Mouse (Mus musculus): ENCODE measurements around the gene Rab12. TPM values are rescaled to one million over a fixed set of nuclear protein-coding genes. Genes with fewer than 3 reads are reported as not detected.

Gene Rab12
- total and polyA plus RNA-seq, 2 experiments from 2014 or later: 69.3 to 88.6 TPM

DNA sequence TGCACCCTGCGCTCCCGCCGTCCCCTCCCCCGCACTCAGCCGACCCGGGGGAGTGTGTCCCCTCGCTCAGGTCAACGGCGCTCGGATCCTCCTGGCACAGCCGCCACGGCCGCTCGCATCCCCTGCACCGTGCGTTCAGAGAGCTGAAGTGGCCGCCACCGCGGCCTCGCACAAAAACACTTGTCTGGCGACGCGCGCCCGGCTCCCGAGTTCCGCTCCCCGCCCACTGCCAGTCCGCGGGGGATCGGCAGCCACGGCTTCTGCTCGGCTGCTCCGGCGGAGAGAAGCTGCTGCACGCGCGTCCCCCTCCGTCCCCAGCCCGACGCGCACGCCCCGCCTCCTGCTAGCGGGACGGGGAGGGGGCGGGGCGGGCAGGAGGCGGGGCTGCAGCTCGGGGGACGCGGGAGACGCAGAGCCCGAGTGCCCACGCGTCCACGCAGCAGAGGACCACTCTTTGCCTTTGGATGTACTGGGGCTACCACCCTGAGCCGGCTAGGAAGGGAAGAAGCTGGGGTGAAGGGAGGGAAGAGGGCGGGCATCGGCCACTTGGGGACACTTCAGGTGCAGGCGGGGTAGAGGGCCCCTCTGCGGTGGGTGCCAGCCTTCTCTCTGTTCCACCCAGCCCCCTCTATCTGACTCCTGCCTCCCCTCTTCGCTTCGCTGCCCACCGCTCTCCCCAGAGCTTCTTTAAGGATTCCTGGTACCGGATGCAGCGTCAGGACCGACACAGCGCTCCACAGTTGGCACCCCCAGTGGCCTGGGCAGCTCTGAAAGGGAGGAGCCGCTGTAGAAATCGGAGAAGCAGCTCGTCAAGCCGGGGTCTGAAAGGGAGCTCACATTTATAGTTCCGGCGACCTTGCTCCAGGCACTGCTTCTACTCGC lies 69.8 kb downstream of the Rab12 start, which contains the start of gene Mtcl1:
TSS of gene Mtcl1 (minus strand) at position 291 of the 882 bp plus-strand sequence.
- peak within 1 kb of the TSS; percentile 88 for H3K27ac ChIP-seq
- H3K4me1 ChIP-seq (ENCODE audit: insufficient read depth, low read length): 0 out of 2 replicates have a peak, but pooled peaks cover 3% of the 10 kb centered on the region
- H3K9me3 ChIP-seq (ENCODE audit: low read length): no peaks in the 10 kb centered on the region
- H3K27me3 ChIP-seq (ENCODE audit: insufficient read depth, low read length): no peaks in the 10 kb centered on the region
- peak within 1 kb of the TSS; percentile 85 for H3K9ac ChIP-seq (replicated peaks; ENCODE audit: low read length)
- peak; percentile 93 for DNase-seq (ENCODE audit: low spot score)
- peak within 1 kb of the TSS; percentile 93 for H3K4me2 ChIP-seq (ENCODE audit: low read depth, low read length)
- peak; percentile 89 for ATAC-seq
- H3K36me3 ChIP-seq (ENCODE audit: insufficient read depth, low read length): no peaks in the 10 kb centered on the region
- peak; percentile 35; the same call in 1 of the 2 replicates for TF ChIP-seq CTCF (IDR thresholded peaks at IDR 0.05; ENCODE audit: low read depth)
- peak within 1 kb of the TSS; percentile 88 for H3K4me3 ChIP-seq (ENCODE audit: low read length)
- under 1% methylated on average over 68 of the region's 76 CpGs for WGBS

DNA sequence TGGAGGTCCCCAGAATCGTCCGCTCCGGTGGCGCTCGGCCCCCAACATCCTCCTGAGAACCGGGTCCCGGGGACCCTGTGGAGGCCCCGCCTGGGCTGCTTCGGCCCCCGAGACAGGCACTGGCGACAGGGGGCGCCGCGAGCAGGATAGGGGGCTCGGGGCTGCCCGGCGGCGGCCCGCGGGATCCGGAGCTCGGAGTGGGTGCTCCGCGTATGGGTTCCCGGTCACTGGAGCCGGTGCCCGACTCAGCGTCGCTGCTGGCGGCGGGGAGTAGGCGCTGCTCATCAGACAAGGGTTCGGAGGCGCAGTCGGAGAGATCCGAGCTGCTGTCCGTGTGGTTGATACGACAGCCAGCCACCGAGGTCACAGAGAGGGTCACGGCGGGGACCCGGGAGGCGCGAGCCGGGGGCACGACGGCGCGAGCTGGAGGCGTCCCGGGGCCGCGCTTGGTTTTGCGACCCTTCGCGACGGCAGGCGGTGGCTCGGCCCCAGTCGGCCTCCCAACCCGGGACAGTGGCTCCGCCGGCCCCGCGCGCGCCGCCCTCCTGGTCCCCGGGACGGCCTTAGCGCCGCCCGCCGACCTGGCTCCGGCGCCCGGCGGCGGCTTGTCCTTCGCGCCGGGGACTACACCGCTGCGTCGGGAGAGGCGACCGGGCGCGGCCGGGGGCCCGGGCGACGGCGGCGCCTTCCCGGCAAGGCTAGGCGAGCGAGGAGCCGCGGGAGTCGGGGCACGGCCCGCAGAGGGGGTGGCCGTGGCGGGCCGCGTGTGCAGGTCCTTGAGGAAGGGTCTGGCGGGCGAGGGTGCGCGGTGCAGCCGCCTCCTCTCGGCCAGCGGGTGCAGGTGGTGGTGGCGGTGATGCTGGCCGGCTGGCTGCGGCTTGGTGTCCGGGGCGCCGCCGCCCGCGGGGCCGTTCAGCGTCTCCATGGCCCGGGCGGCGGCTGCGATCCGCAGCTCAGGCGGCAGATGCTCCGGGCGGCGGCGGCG lies 70.8 kb downstream of the Rab12 start:
- WGBS: under 1% methylated on average over 121 of the region's 136 CpGs
- Histone ChIP-seq H3K9ac (replicated peaks; ENCODE audit: low read length) (peak overlapping the region; percentile 85), H3K4me3 (ENCODE audit: low read length) (peak overlapping the region; percentile 88), H3K4me1 (ENCODE audit: insufficient read depth, low read length) (0 out of 2 replicates have a peak, but pooled peaks cover 3% of the 10 kb centered on the region), H3K4me2 (ENCODE audit: low read depth, low read length) (peak overlapping the region; percentile 93), H3K36me3 (ENCODE audit: insufficient read depth, low read length) (no peaks in the 10 kb centered on the region), H3K27me3 (ENCODE audit: insufficient read depth, low read length) (no peaks in the 10 kb centered on the region), H3K9me3 (ENCODE audit: low read length) (no peaks in the 10 kb centered on the region), H3K27ac (peak overlapping the region; percentile 88)
- TF ChIP-seq CTCF (IDR thresholded peaks at IDR 0.05; ENCODE audit: low read depth): peak; percentile 40; the same call in 1 of the 2 replicates
- peak; percentile 57 for DNase-seq (ENCODE audit: low spot score)
- peak; percentile 18; the same call in 1 of the 2 replicates for ATAC-seq

DNA sequence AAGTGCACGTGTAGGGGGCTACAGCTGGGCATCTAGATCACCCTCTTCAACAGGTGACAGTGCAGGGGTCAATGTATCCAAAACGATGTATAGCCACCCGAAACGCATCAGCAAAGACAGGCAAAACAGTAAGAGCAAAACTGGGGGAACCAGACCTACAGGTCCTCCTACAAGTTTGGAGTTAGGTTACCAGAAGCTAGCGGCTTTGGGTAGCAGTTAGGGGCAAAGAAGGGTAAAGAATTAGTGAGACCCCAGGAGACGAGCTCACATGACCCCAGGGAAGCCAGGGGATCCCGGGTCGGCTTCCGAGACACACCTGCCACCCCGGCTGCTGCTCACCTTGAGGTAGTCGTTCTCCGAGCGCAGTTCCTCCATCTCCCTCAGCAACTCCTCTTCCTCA lies 71.6 kb downstream of the Rab12 start:
- under 1% methylated on average over 13 of the region's 13 CpGs for WGBS
- DNase-seq (ENCODE audit: low spot score) (no peak), ATAC-seq (no peak)
- Histone ChIP-seq H3K27ac (peak overlapping the region; percentile 88; the same call in 1 of the 2 replicates), H3K27me3 (ENCODE audit: insufficient read depth, low read length) (no peaks in the 10 kb centered on the region), H3K36me3 (ENCODE audit: insufficient read depth, low read length) (no peaks in the 10 kb centered on the region), H3K4me3 (ENCODE audit: low read length) (peak overlapping the region; percentile 88), H3K4me1 (ENCODE audit: insufficient read depth, low read length) (0 out of 2 replicates have a peak, but pooled peaks cover 3% of the 10 kb centered on the region), H3K9ac (replicated peaks; ENCODE audit: low read length) (peak overlapping the region; percentile 85), H3K9me3 (ENCODE audit: low read length) (no peaks in the 10 kb centered on the region), H3K4me2 (ENCODE audit: low read depth, low read length) (peak overlapping the region; percentile 93)
- no peak for TF ChIP-seq CTCF (IDR thresholded peaks at IDR 0.05; ENCODE audit: low read depth)

DNA sequence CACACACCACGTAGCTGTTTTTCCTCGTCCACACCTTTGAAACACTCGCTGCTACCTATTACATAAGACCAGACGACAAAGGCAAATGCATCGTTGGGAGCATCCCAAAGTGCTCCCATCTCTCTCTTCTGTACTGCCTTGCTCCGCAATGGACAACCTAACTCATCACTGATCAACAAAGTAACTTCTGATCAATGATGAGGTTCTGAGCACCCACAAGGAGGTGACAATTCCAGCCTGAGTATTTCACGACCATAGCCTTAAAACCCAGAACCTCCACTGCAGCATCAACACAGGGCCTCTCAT lies 72.6 kb downstream of the Rab12 start:
- DNase-seq (ENCODE audit: low spot score) (no peak), ATAC-seq (no peak)
- no peak for TF ChIP-seq CTCF (IDR thresholded peaks at IDR 0.05; ENCODE audit: low read depth)
- 33% methylated on average over 7 of the region's 7 CpGs for WGBS
- Histone ChIP-seq H3K4me3 (ENCODE audit: low read length) (peak overlapping the region; percentile 88), H3K9ac (replicated peaks; ENCODE audit: low read length) (peak overlapping the region; percentile 85), H3K4me1 (ENCODE audit: insufficient read depth, low read length) (0 out of 2 replicates have a peak, but pooled peaks cover 3% of the 10 kb centered on the region), H3K9me3 (ENCODE audit: low read length) (no peaks in the 10 kb centered on the region), H3K27me3 (ENCODE audit: insufficient read depth, low read length) (no peaks in the 10 kb centered on the region), H3K27ac (no peak overlapping the region), H3K4me2 (ENCODE audit: low read depth, low read length) (peak overlapping the region; percentile 93), H3K36me3 (ENCODE audit: insufficient read depth, low read length) (no peaks in the 10 kb centered on the region)

DNA sequence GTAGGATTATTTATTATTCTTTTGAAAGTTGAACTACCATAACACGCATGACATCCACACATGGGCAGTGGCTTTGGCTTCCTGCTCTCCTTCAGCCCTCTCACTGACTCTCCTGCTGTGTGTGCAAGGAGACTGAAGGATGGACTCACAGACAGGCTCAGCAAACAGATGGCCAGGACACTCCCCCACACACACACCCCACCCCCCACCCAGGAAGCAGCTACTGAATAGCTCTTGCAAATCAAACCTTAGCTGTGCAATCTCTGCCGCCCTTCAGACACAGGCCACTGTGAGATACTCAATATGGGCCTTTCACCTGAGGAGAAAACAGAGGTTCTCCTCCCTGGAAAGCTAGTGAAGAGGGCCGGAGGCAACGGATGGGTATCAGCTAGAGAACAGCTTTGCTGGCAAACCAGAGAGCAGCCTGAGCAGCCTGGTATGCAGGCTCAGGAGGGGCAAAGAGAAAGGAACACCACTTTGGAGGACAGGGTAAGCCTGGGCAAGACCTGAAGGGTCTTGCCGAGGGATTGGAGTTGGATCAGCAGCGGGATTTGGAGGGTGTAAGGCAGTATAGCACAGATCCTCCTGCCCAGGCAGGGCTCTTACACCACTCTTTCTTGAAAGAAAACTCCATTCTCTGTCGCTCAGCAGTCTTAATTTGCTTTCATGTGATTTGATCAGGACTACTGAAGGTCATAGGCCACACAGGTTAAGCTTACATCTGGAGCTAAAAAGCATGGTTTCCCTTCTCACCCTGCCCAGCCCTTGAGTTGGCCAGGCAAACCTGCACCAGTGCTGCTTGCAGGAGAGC lies 73.1 kb downstream of the Rab12 start:
- no peak for ATAC-seq

More for the DNA sequence above, 73.1 kb downstream of the Rab12 start:
- peak overlapping the region; percentile 93 for H3K4me2 ChIP-seq (ENCODE audit: low read depth, low read length)
- no peaks in the 10 kb centered on the region for H3K27me3 ChIP-seq (ENCODE audit: insufficient read depth, low read length)
- peak overlapping the region; percentile 88 for H3K4me3 ChIP-seq (ENCODE audit: low read length)
- 26% methylated on average over 7 of the region's 7 CpGs for WGBS
- TF ChIP-seq CTCF (IDR thresholded peaks at IDR 0.05; ENCODE audit: low read depth): no peak
- no peak for DNase-seq (ENCODE audit: low spot score)
- peak overlapping the region; percentile 85 for H3K9ac ChIP-seq (replicated peaks; ENCODE audit: low read length)
- 0 out of 2 replicates have a peak overlapping the region, but pooled peaks have one; percentile 1 for H3K27ac ChIP-seq
- H3K36me3 ChIP-seq (ENCODE audit: insufficient read depth, low read length): no peaks in the 10 kb centered on the region
- no peaks in the 10 kb centered on the region for H3K9me3 ChIP-seq (ENCODE audit: low read length)
- 0 out of 2 replicates have a peak, but pooled peaks cover 3% of the 10 kb centered on the region for H3K4me1 ChIP-seq (ENCODE audit: insufficient read depth, low read length)

Other genes starting within 250 kb of the Rab12 start
- gene Mtcl1, start 70.0 kb downstream of the Rab12 start, total RNA-seq (2014; rRNA removed): 27.0 and 29.1 TPM in 2 replicates
- gene Mtcl1, start 70.0 kb downstream of the Rab12 start, polyA plus RNA-seq (2015; fragmentation: Nextera tagmentation; extraction: Ambion mirVana): 13.8 and 14.7 TPM in 2 replicates
- gene Themis3, start 74.9 kb upstream of the Rab12 start, total RNA-seq (2014; rRNA removed): 0.10 TPM in 1 of 2 replicates, not detected in the other
- not detected in 2 replicates for gene Themis3, start 74.9 kb upstream of the Rab12 start, polyA plus RNA-seq (2015; fragmentation: Nextera tagmentation; extraction: Ambion mirVana)